Mouse (Mus musculus) liver, postnatal 0 days (tissue): Measurements from ENCODE around the gene Tmem104.

ENCODE experiments used
- CTCF ChIP-seq: sonication (generic); IDR thresholded peaks from 2 replicates; pipeline ENCODE4 v1.5.1; 2016; ENCODE audit warnings: antibody characterized with exemption, low read depth
- EP300 ChIP-seq: IDR thresholded peaks from 2 replicates; pipeline ENCODE4 v1.6.1; 2016; ENCODE audit warnings: antibody characterized with exemption, low read depth, mild to moderate bottlenecking

- no peak for TF ChIP-seq CTCF
- no peak for TF ChIP-seq EP300
Observed at GRCm38 (mm10) chr11:115179191-115179590, 8.1 kb upstream of the Tmem104 start.
